Mouse (Mus musculus): Measurements from ENCODE around the gene Rmi2. TPM values are rescaled to one million over a fixed set of nuclear protein-coding genes. Genes with fewer than 3 reads are reported as not detected.

Rmi2 gene
- total and polyA plus RNA-seq, 2 experiments: 0.09 TPM; not detected in 1

DNA sequence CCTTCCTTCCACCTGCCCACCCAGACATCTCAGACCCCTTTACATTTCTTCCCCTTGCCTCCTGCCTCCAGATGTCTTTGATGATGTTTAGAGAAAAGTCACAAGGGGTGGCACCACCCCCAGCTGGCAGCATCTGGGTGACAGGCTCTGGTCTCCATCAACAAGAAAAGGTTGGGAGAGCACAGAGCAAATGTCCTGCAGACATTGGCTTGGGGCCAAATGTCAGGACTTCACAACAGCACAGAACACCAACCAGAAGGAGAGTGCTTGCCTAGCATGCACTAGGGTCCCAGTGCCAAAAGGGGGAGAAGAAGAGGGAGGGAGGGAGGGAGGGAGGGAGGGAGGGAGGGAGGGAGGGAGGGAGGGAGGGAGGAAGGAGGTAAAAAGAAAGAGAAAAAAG is 85.0 kb downstream of the Rmi2 start:
- DNase-seq (ENCODE audit: extremely low read depth, low read depth, low spot score): no peak
- H3K27me3 ChIP-seq (ENCODE audit: control insufficient read depth, insufficient read depth, low read length): no peaks in the 10 kb centered on the region
- TF ChIP-seq CTCF (IDR thresholded peaks at IDR 0.05; ENCODE audit: low read depth, low read length) (no peak), POLR2A (IDR thresholded peaks at IDR 0.05; ENCODE audit: extremely low read depth, insufficient read depth, low read length) (no peak)
- no peak overlapping the region for H3K9ac ChIP-seq (ENCODE audit: low read depth, low read length)
- H3K36me3 ChIP-seq (ENCODE audit: control insufficient read depth, insufficient read depth, low read length): no peaks in the 10 kb centered on the region
- H3K79me2 ChIP-seq (ENCODE audit: control insufficient read depth, insufficient read depth, low read length): no peaks in the 10 kb centered on the region
- H3K4me3 ChIP-seq (ENCODE audit: insufficient read depth, low read depth, low read length): no peak overlapping the region
- H3K27ac ChIP-seq (replicated peaks; ENCODE audit: insufficient read depth, low read depth, low read length): no peak overlapping the region
- no peaks in the 10 kb centered on the region for H3K4me1 ChIP-seq (ENCODE audit: control insufficient read depth, insufficient read depth, low read length)

DNA sequence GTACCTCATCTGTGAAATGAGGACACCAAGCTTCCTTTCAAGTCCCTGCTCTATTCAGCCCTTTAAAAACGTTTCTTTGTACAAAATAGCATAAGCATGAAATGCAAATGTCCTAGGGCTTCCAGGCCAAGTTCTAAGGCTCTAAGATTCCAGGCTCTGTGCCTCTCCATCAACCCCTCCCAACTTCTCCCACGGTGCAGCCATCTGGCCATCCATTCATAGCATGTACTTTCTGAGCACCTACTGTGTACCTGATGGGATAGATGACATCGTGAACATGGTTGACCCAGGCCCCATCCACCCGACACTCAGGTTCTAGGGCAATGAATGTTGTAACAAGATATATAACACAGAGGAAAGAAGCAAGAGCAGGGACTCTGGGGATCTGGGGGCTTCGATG is 88.7 kb downstream of the Rmi2 start:
- no peaks in the 10 kb centered on the region for H3K36me3 ChIP-seq (ENCODE audit: control insufficient read depth, insufficient read depth, low read length)
- H3K9ac ChIP-seq (ENCODE audit: low read depth, low read length): no peak overlapping the region
- DNase-seq (ENCODE audit: extremely low read depth, low read depth, low spot score): no peak
- TF ChIP-seq CTCF (IDR thresholded peaks at IDR 0.05; ENCODE audit: low read depth, low read length): no peak
- 93% methylated on average over 5 of the region's 5 CpGs for WGBS
- no peaks in the 10 kb centered on the region for H3K27me3 ChIP-seq (ENCODE audit: control insufficient read depth, insufficient read depth, low read length)
- H3K79me2 ChIP-seq (ENCODE audit: control insufficient read depth, insufficient read depth, low read length): no peaks in the 10 kb centered on the region
- H3K4me3 ChIP-seq (ENCODE audit: insufficient read depth, low read depth, low read length): no peak overlapping the region
- H3K4me1 ChIP-seq (ENCODE audit: control insufficient read depth, insufficient read depth, low read length): no peaks in the 10 kb centered on the region
- no peak overlapping the region for H3K27ac ChIP-seq (replicated peaks; ENCODE audit: insufficient read depth, low read depth, low read length)

DNA sequence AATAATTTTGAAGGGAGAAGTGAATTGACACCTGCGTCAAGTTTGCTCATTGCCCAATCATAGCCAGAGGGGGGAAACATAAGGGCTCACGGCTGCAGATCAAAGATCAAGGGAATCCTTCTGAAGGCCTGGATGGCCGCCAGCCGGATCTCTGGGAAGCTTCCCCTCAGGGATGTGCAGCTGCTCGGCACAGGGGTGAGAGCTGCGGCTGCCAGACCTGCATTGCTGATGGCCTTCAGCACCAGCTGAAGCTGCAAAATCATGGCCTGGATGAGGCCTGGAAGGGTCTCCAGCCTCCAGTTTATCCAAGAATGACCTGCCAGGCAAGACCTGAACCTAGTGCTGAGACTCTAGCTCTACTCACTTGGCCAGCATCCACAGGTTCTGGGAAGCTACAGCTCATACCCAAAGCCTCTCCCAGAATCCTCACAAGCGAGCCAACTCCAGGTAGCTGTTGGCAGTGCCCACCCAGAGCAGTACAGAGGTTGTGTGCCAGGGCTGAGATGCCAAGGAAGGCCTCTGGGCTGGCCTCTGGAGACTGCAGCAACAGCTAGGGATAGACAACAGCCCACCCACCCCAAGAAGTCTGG is 90.8 kb downstream of the Rmi2 start:
- no peak overlapping the region for H3K27ac ChIP-seq (replicated peaks; ENCODE audit: insufficient read depth, low read depth, low read length)
- H3K27me3 ChIP-seq (ENCODE audit: control insufficient read depth, insufficient read depth, low read length): no peaks in the 10 kb centered on the region
- 26% methylated on average over 7 of the region's 7 CpGs for WGBS
- H3K79me2 ChIP-seq (ENCODE audit: control insufficient read depth, insufficient read depth, low read length): no peaks in the 10 kb centered on the region
- H3K9ac ChIP-seq (ENCODE audit: low read depth, low read length): no peak overlapping the region
- H3K4me3 ChIP-seq (ENCODE audit: insufficient read depth, low read depth, low read length): no peak overlapping the region
- DNase-seq (ENCODE audit: extremely low read depth, low read depth, low spot score): peak; percentile 43
- H3K36me3 ChIP-seq (ENCODE audit: control insufficient read depth, insufficient read depth, low read length): no peaks in the 10 kb centered on the region
- TF ChIP-seq CTCF (IDR thresholded peaks at IDR 0.05; ENCODE audit: low read depth, low read length): no peak
- TF ChIP-seq POLR2A (IDR thresholded peaks at IDR 0.05; ENCODE audit: extremely low read depth, insufficient read depth, low read length): no peak
- no peaks in the 10 kb centered on the region for H3K4me1 ChIP-seq (ENCODE audit: control insufficient read depth, insufficient read depth, low read length)

DNA sequence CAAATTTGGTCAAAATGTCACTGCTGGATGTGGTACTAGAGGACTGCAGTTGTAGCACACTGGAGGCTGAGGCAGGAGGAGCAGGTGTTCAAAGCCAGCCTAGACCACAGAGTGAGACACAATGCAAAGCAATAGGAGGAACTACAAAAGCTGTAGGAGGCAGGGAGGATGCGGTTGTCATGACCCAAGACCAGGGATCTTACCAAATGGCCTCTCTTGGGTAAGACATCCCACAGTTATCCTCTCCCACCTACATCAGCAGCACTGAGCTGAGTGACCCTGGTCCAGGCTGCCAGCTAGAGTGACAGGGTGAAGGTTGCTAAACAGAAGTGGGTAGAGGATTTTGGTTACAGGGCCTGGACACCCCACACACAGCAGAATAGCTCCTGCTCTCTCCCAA is 92.2 kb downstream of the Rmi2 start:
- H3K9ac ChIP-seq (ENCODE audit: low read depth, low read length): no peak overlapping the region
- H3K79me2 ChIP-seq (ENCODE audit: control insufficient read depth, insufficient read depth, low read length): no peaks in the 10 kb centered on the region
- H3K4me3 ChIP-seq (ENCODE audit: insufficient read depth, low read depth, low read length): no peak overlapping the region
- TF ChIP-seq CTCF (IDR thresholded peaks at IDR 0.05; ENCODE audit: low read depth, low read length) (no peak), POLR2A (IDR thresholded peaks at IDR 0.05; ENCODE audit: extremely low read depth, insufficient read depth, low read length) (no peak)
- 90% methylated on average over 1 of the region's 1 CpGs for WGBS
- no peak overlapping the region for H3K27ac ChIP-seq (replicated peaks; ENCODE audit: insufficient read depth, low read depth, low read length)
- H3K4me1 ChIP-seq (ENCODE audit: control insufficient read depth, insufficient read depth, low read length): no peaks in the 10 kb centered on the region
- no peaks in the 10 kb centered on the region for H3K27me3 ChIP-seq (ENCODE audit: control insufficient read depth, insufficient read depth, low read length)
- H3K36me3 ChIP-seq (ENCODE audit: control insufficient read depth, insufficient read depth, low read length): no peaks in the 10 kb centered on the region
- DNase-seq (ENCODE audit: extremely low read depth, low read depth, low spot score): no peak

DNA sequence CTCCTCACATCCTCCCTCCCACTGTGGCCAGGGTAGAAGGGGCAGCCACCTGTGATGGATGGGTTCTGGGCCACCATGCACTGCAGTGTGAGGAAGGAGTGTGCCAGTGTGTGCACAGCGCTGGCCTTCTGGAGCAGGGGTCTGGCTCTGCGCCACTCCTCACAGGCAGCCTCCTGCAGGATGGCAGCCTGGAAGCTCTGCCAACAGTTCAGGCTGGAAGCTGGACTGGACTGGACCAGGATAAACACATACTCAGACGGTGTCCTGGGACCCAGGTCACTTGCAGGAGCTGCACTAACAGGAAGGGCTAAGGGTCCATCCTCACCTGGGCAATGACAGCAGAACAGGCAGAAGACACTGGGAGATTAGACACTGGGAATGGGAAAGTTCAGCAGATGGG is 98.5 kb downstream of the Rmi2 start:
- DNase-seq (ENCODE audit: extremely low read depth, low read depth, low spot score): peak; percentile 52
- no peaks in the 10 kb centered on the region for H3K36me3 ChIP-seq (ENCODE audit: control insufficient read depth, insufficient read depth, low read length)
- H3K79me2 ChIP-seq (ENCODE audit: control insufficient read depth, insufficient read depth, low read length): no peaks in the 10 kb centered on the region
- H3K27ac ChIP-seq (replicated peaks; ENCODE audit: insufficient read depth, low read depth, low read length): no peak overlapping the region
- no peak for TF ChIP-seq POLR2A (IDR thresholded peaks at IDR 0.05; ENCODE audit: extremely low read depth, insufficient read depth, low read length)
- TF ChIP-seq CTCF (IDR thresholded peaks at IDR 0.05; ENCODE audit: low read depth, low read length): no peak
- H3K4me3 ChIP-seq (ENCODE audit: insufficient read depth, low read depth, low read length): no peak overlapping the region
- H3K27me3 ChIP-seq (ENCODE audit: control insufficient read depth, insufficient read depth, low read length): no peaks in the 10 kb centered on the region
- 27% methylated on average over 3 of the region's 3 CpGs for WGBS
- no peak overlapping the region for H3K9ac ChIP-seq (ENCODE audit: low read depth, low read length)
- H3K4me1 ChIP-seq (ENCODE audit: control insufficient read depth, insufficient read depth, low read length): no peaks in the 10 kb centered on the region

DNA sequence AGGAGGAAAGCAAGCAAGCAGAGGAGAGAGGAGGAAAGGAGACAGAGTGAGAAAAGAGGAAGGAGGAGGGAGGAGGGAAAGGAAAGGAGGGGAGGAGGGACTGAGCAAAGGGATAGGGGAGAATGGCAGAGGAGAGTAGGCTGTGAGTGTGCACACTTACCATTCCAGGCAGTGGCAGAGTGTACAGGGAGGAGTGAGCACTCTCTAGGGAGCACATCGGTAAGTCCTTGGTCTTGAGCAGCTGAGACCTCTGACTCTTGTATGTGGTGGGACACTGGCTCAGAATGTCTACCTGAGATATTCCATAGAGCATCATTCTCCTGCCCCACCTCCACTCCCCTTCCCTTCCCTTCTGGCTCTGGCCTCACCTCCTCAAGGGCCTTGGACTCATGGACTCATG is 99.2 kb downstream of the Rmi2 start:
- Histone ChIP-seq H3K36me3 (ENCODE audit: control insufficient read depth, insufficient read depth, low read length) (no peaks in the 10 kb centered on the region), H3K4me1 (ENCODE audit: control insufficient read depth, insufficient read depth, low read length) (no peaks in the 10 kb centered on the region), H3K79me2 (ENCODE audit: control insufficient read depth, insufficient read depth, low read length) (no peaks in the 10 kb centered on the region), H3K27ac (replicated peaks; ENCODE audit: insufficient read depth, low read depth, low read length) (no peak overlapping the region), H3K9ac (ENCODE audit: low read depth, low read length) (no peak overlapping the region), H3K4me3 (ENCODE audit: insufficient read depth, low read depth, low read length) (no peak overlapping the region), H3K27me3 (ENCODE audit: control insufficient read depth, insufficient read depth, low read length) (no peaks in the 10 kb centered on the region)
- 95% methylated on average over 1 of the region's 1 CpGs for WGBS
- no peak for TF ChIP-seq CTCF (IDR thresholded peaks at IDR 0.05; ENCODE audit: low read depth, low read length)
- no peak for TF ChIP-seq POLR2A (IDR thresholded peaks at IDR 0.05; ENCODE audit: extremely low read depth, insufficient read depth, low read length)
- DNase-seq (ENCODE audit: extremely low read depth, low read depth, low spot score): no peak
